9 mouse cellular contexts compared by ENCODE assay signal in genomic region chr11:60027272-60027671, GRCm38 (mm10). TPM values are rescaled to one million over a fixed set of nuclear protein-coding genes. Genes with fewer than 3 reads are reported as not detected.
DNase-seq lines count a peak whose midpoint lies in the region; ATAC-seq lines count a peak whose summit lies in the region.
"Had no signal": no experiment of that assay in that cellular context is flagged by ENCODE, and none has a peak within 500 bp of the region (broad histone marks: within the 10 kb centered on the region; RNA-seq: fewer than 3 reads in every experiment).

No protein-coding gene starts in this region.

- H3K27ac ChIP-seq in forebrain, embryonic 11.5 days (ENCODE audit: low read depth, low read length): no peak overlapping the region
- H3K27ac ChIP-seq in forebrain, embryonic 13.5 days: no peak overlapping the region
- no peak overlapping the region; the same call in 1 of the 2 replicates for H3K27ac ChIP-seq in hindbrain, embryonic 16.5 days (ENCODE audit: low read depth, low read length)
- H3K27ac ChIP-seq: neural tube, embryonic 12.5 days had no signal

- H3K9me3 ChIP-seq in forebrain, embryonic 11.5 days (ENCODE audit: control insufficient read depth, low read length): no peaks in the 10 kb centered on the region
- H3K9me3 ChIP-seq in forebrain, embryonic 13.5 days (replicated peaks): no peaks in the 10 kb centered on the region
- no peaks in the 10 kb centered on the region for H3K9me3 ChIP-seq in hindbrain, embryonic 16.5 days (ENCODE audit: control insufficient read depth, low read length)
- H3K9me3 ChIP-seq: neural tube, embryonic 12.5 days had no signal

- no peak overlapping the region for H3K4me3 ChIP-seq in forebrain, embryonic 11.5 days (ENCODE audit: low read depth, low read length)
- H3K4me3 ChIP-seq in forebrain, embryonic 13.5 days: no peak overlapping the region
- no peak overlapping the region for H3K4me3 ChIP-seq in hindbrain, embryonic 16.5 days (ENCODE audit: low read length)
- H3K4me3 ChIP-seq: neural tube, embryonic 12.5 days had no signal

- H3K27me3 ChIP-seq in forebrain, embryonic 11.5 days (ENCODE audit: control insufficient read depth, insufficient read depth, low read length): no peaks in the 10 kb centered on the region
- H3K27me3 ChIP-seq in forebrain, embryonic 13.5 days: no peaks in the 10 kb centered on the region
- H3K27me3 ChIP-seq in hindbrain, embryonic 16.5 days (replicated peaks; ENCODE audit: control insufficient read depth, insufficient read depth, low read length): no peaks in the 10 kb centered on the region
- H3K27me3 ChIP-seq: neural tube, embryonic 12.5 days had no signal

- H3K4me2 ChIP-seq in forebrain, embryonic 11.5 days (ENCODE audit: low read depth, low read length, severe bottlenecking): no peak overlapping the region
- no peak overlapping the region for H3K4me2 ChIP-seq in forebrain, embryonic 13.5 days
- H3K4me2 ChIP-seq in hindbrain, embryonic 16.5 days (ENCODE audit: low read length): no peak overlapping the region
- H3K4me2 ChIP-seq: neural tube, embryonic 12.5 days had no signal

- H3K36me3 ChIP-seq in forebrain, embryonic 11.5 days (ENCODE audit: control insufficient read depth, insufficient read depth, low read length): no peaks in the 10 kb centered on the region
- H3K36me3 ChIP-seq in forebrain, embryonic 13.5 days (ENCODE audit: poor library complexity, severe bottlenecking): no peaks in the 10 kb centered on the region
- H3K36me3 ChIP-seq in hindbrain, embryonic 16.5 days (ENCODE audit: control insufficient read depth, insufficient read depth, low read length): no peaks in the 10 kb centered on the region
- H3K36me3 ChIP-seq: neural tube, embryonic 12.5 days had no signal

- no peaks in the 10 kb centered on the region for H3K4me1 ChIP-seq in forebrain, embryonic 11.5 days (replicated peaks; ENCODE audit: control insufficient read depth, insufficient read depth, low read length)
- peaks cover 8% of the 10 kb centered on the region; the same call in 1 of the 2 replicates for H3K4me1 ChIP-seq in forebrain, embryonic 13.5 days
- peaks cover 8% of the 10 kb centered on the region; the same call in 1 of the 2 replicates for H3K4me1 ChIP-seq in hindbrain, embryonic 16.5 days (ENCODE audit: control insufficient read depth, insufficient read depth, low read depth, low read length)
- H3K4me1 ChIP-seq: neural tube, embryonic 12.5 days had no signal

- ATAC-seq in forebrain, embryonic 11.5 days (replicated peaks; ENCODE audit: low FRiP score): no peak
- ATAC-seq in forebrain, embryonic 13.5 days: no peak
- ATAC-seq in frontal cortex, adult (ENCODE audit: low TSS enrichment): peak; percentile 78
- ATAC-seq in hindbrain, embryonic 16.5 days: peak; percentile 18; the same call in 1 of the 2 replicates

- DNase-seq in forebrain, embryonic 11.5 days (ENCODE audit: low spot score): peak; percentile 85
- peak; percentile 52 for DNase-seq in c-Kit-negative CD71-positive TER-119-positive erythroid progenitor cells, embryonic 14.5 days (ENCODE audit: low read depth, low spot score)
- DNase-seq in layer of hippocampus, postnatal 36 days: peak; percentile 59 to 80
- DNase-seq in mesoderm, embryonic 11.5 days (ENCODE audit: low read depth, low spot score): peak; percentile 81
- DNase-seq in spleen, adult 12 weeks (ENCODE audit: low spot score): peak; percentile 64

- WGBS in forebrain, embryonic 11.5 days: 0% methylated on average over 2 of the region's 2 CpGs
- WGBS in forebrain, embryonic 13.5 days: 7% methylated on average over 2 of the region's 2 CpGs
- 4% methylated on average over 2 of the region's 2 CpGs for WGBS in hindbrain, embryonic 16.5 days

- H3K9ac ChIP-seq in forebrain, embryonic 11.5 days (ENCODE audit: low read length): no peak overlapping the region
- H3K9ac ChIP-seq in forebrain, embryonic 13.5 days: no peak overlapping the region
- H3K9ac ChIP-seq in hindbrain, embryonic 16.5 days (ENCODE audit: low read depth, low read length): no peak overlapping the region
- H3K9ac ChIP-seq: neural tube, embryonic 12.5 days had no signal

RNA-seq across cellular contexts. Expression of gene Pemt, which starts 19.0 kb away (rescaled TPM):
- 6.2 and 7.7 TPM in 2 replicates for polyA plus RNA-seq in forebrain, embryonic 11.5 days (2014; fragmentation: Nextera tagmentation; extraction: Ambion mirVana)
- polyA plus RNA-seq in forebrain, embryonic 13.5 days (2015; fragmentation: Nextera tagmentation; extraction: Ambion mirVana): 4.3 and 7.0 TPM in 2 replicates
- 8.3 and 9.1 TPM in 2 replicates for polyA plus RNA-seq in hindbrain, embryonic 16.5 days (2015; fragmentation: Nextera tagmentation; extraction: Ambion mirVana)
- 1 to 10 TPM; 4.6 to 5.6 TPM for total RNA-seq in layer of hippocampus, postnatal 36 days (2021)

Comparison
In these comparisons a context has a peak if more than half of its experiments do, and no peak if none do; other contexts are left out.
1. ATAC-seq: peak in frontal cortex, adult (single experiment) and hindbrain, embryonic 16.5 days (single experiment); none in forebrain, embryonic 11.5 days (single experiment) and forebrain, embryonic 13.5 days (single experiment).
2. Peak in every context shown above with its lines, with median percentiles within 50 percentile points of each other: DNase-seq.